Mouse (Mus musculus) thymus, adult 2 months (tissue): ENCODE measurements around the gene Repin1.

ENCODE experiments used
- CTCF ChIP-seq: fragments of 200-500 bp; IDR thresholded peaks from 2 replicates; pipeline ENCODE4 v1.5.1; 2012; ENCODE audit warnings: mild to moderate bottlenecking, control low read depth, low read length, moderate library complexity, borderline replicate concordance; ENCODE audit not compliant: control insufficient read depth, poor library complexity, insufficient read depth; ENCODE audit errors: extremely low read depth
- POLR2A ChIP-seq: fragments of 200-500 bp; IDR thresholded peaks from 2 replicates; pipeline ENCODE4 v1.6.1; 2012; ENCODE audit warnings: mild to moderate bottlenecking, low read length, control low read depth, moderate library complexity; ENCODE audit not compliant: control insufficient read depth, poor library complexity, insufficient read depth; ENCODE audit errors: extremely low read depth

- TF ChIP-seq POLR2A (no peak), CTCF (no peak)
These were observed 47.4 kb upstream of the Repin1 start for GRCm38 (mm10) chr6:48546271-48546670.
